Mouse (Mus musculus): ENCODE measurements around the gene Zfp275.

DNA sequence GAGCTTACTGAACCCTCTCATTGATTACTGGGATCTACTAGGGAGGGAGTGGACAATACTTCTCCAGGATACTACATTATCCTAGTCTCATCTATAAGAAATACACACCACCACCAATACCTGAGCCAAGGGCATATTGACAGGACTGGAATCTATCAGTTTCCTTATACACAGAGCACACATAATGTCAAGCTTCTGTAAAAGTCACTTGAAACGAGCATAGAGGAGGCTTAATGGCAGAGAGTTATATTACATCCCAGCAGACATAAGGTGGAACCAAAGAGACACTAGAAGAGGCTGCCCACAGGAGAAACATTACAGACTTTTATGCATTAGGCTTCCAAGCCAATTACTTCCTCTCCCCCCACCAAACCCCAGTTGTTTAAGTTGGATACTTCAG is 42.5 kb downstream of the Zfp275 start:
- TF ChIP-seq EP300 (IDR thresholded peaks at IDR 0.05; ENCODE audit: low read depth): no peak
- no peak for TF ChIP-seq CTCF (IDR thresholded peaks at IDR 0.05; ENCODE audit: low read depth)
